Mouse (Mus musculus) retina, adult 2 months (tissue): ENCODE data around the gene Slc25a18.

Experiments used
- DNase-seq: peaks from one replicate; pipeline ENCODE4 v3.0.0-alpha.2; 2012; ENCODE audit warnings: low read depth, low spot score

The Slc25a18 gene

DNA sequence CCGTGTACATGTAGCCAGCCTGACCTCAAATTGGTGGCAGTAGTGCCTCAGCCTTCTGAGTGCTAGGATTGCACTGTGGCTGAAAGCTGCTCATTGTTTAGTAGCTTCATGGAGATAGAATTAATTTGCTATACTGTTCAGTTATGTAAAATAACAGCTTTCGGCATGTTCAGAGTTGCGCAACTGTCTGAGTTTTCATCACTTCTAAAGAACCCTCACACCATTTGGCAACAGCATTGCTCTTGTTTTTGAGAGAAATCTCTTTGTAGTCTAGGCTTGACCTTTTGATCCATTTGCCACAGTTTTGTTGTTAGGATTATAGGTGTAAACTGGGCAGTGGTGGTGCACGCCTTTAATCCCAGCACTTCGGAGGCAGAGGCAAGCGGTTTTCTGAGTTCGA lies 66.9 kb downstream of the Slc25a18 start:
- no peak for DNase-seq

- no peak for DNase-seq
Measured at GRCm38 (mm10) chr6:120841754-120842153, 68.4 kb downstream of the Slc25a18 start.
